Mouse (Mus musculus): ENCODE results near the gene Tns1. TPM values are rescaled to one million over a fixed set of nuclear protein-coding genes. Genes with fewer than 3 reads are reported as not detected.
A peak's percentile ranks its signal among the peaks of the same experiment; 100 is the strongest.

Tns1 gene
- polyA plus RNA-seq, 1 experiment from 2014 or later, result 9.3 TPM

DNA sequence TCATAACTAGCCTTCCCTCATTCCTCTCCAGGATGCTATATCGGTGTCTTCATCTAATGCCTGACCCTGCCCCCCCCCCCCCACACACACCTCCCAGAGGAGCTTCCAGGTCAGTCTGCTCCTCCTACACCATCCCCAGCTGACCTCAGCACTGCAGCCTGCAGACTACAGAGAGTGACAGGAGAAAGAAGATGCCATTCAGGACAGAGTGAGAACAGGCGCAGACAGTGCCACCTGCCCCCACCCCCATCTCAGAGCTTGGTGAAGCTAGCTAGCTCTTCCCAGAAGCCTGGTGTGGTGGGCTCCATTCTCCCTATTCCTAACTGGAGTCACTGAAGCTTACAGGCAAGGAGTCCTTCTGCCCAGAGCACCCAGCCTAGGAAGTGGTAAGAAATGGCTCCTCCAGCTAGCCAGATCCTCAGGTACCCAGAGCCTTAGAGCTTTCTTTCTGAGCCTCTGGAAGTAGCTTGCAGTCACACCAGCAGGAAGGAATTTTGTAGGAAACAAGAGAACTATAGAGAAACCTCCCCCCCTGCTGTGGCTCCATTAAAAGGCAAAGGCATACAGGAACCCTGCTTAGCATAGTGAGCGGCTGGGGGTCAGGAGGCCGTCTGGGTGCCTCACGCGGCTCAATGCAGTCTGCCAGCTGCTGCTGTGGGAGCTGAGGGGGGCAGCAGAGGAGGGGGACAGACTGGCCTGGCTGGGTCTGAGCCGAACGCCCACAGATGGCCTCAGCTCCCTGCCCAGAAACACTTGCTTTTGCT is 13.1 kb downstream of the Tns1 start:
- Histone ChIP-seq H3K9ac (ENCODE audit: low read length) (peak overlapping the region; percentile 33; the same call in 1 of the 2 replicates), H3K27me3 (ENCODE audit: control insufficient read depth, insufficient read depth, low read length) (no peaks in the 10 kb centered on the region), H3K9me3 (ENCODE audit: control insufficient read depth, low read length) (no peaks in the 10 kb centered on the region), H3K4me3 (ENCODE audit: low read depth, low read length) (no peak overlapping the region), H3K4me2 (peak overlapping the region; percentile 25), H3K27ac (ENCODE audit: low read depth, low read length) (peak overlapping the region; percentile 86), H3K4me1 (ENCODE audit: control insufficient read depth, insufficient read depth, low read length) (peaks cover 31% of the 10 kb centered on the region), H3K36me3 (ENCODE audit: control insufficient read depth, insufficient read depth, low read length) (no peaks in the 10 kb centered on the region)
- DNase-seq (ENCODE audit: low spot score, missing footprints), result peak; percentile 96
- WGBS, result 3% methylated on average over 8 of the region's 8 CpGs
- peak; percentile 94 for ATAC-seq (ENCODE audit: low FRiP score)

- H3K27me3 ChIP-seq (ENCODE audit: control insufficient read depth, insufficient read depth, low read length), result no peaks in the 10 kb centered on the region
- H3K4me3 ChIP-seq (ENCODE audit: low read depth, low read length), result no peak overlapping the region
- peaks cover 33% of the 10 kb centered on the region for H3K4me1 ChIP-seq (ENCODE audit: control insufficient read depth, insufficient read depth, low read length)
- no peak for ATAC-seq (ENCODE audit: low FRiP score)
- DNase-seq (ENCODE audit: low spot score, missing footprints), result no peak
- no peaks in the 10 kb centered on the region for H3K36me3 ChIP-seq (ENCODE audit: control insufficient read depth, insufficient read depth, low read length)
- no peak overlapping the region for H3K9ac ChIP-seq (ENCODE audit: low read length)
- WGBS, result 54% methylated on average over 2 of the region's 2 CpGs
- H3K4me2 ChIP-seq, result no peak overlapping the region
- H3K27ac ChIP-seq (ENCODE audit: low read depth, low read length), result 0 out of 2 replicates have a peak overlapping the region, but pooled peaks have one; percentile 12
- H3K9me3 ChIP-seq (ENCODE audit: control insufficient read depth, low read length), result no peaks in the 10 kb centered on the region
Observed at GRCm38 (mm10) chr1:74109670-74110069, 14.6 kb downstream of the Tns1 start.

GRCm38 (mm10) chr1:74107931-74108618 is 16.2 kb downstream of the Tns1 start:
- no peak for ATAC-seq (ENCODE audit: low FRiP score)
- peaks cover 49% of the 10 kb centered on the region for H3K4me1 ChIP-seq (ENCODE audit: control insufficient read depth, insufficient read depth, low read length)

GRCm38 (mm10) chr1:74106214-74106613 is 18.0 kb downstream of the Tns1 start:
- Histone ChIP-seq H3K9ac (ENCODE audit: low read length) (no peak overlapping the region), H3K9me3 (ENCODE audit: control insufficient read depth, low read length) (no peaks in the 10 kb centered on the region), H3K36me3 (ENCODE audit: control insufficient read depth, insufficient read depth, low read length) (no peaks in the 10 kb centered on the region), H3K27me3 (ENCODE audit: control insufficient read depth, insufficient read depth, low read length) (no peaks in the 10 kb centered on the region), H3K4me1 (ENCODE audit: control insufficient read depth, insufficient read depth, low read length) (peaks cover 39% of the 10 kb centered on the region), H3K4me2 (no peak overlapping the region), H3K27ac (ENCODE audit: low read depth, low read length) (no peak overlapping the region), H3K4me3 (ENCODE audit: low read depth, low read length) (no peak overlapping the region)
- WGBS, result 66% methylated on average over 6 of the region's 6 CpGs
- DNase-seq (ENCODE audit: low spot score, missing footprints) (no peak), ATAC-seq (ENCODE audit: low FRiP score) (no peak)

More at GRCm38 (mm10) chr1:74107931-74108618, 16.2 kb downstream of the Tns1 start:
- Histone ChIP-seq H3K36me3 (ENCODE audit: control insufficient read depth, insufficient read depth, low read length) (no peaks in the 10 kb centered on the region), H3K4me2 (no peak overlapping the region), H3K27me3 (ENCODE audit: control insufficient read depth, insufficient read depth, low read length) (no peaks in the 10 kb centered on the region), H3K4me3 (ENCODE audit: low read depth, low read length) (no peak overlapping the region), H3K9ac (ENCODE audit: low read length) (no peak overlapping the region), H3K9me3 (ENCODE audit: control insufficient read depth, low read length) (no peaks in the 10 kb centered on the region), H3K27ac (ENCODE audit: low read depth, low read length) (no peak overlapping the region)
- no peak for DNase-seq (ENCODE audit: low spot score, missing footprints)
- WGBS, result 66% methylated on average over 4 of the region's 5 CpGs

- ATAC-seq (ENCODE audit: low FRiP score), result no peak
- 90% methylated on average over 4 of the region's 4 CpGs for WGBS
Observed at GRCm38 (mm10) chr1:74105660-74106059, 18.6 kb downstream of the Tns1 start.

GRCm38 (mm10) chr1:74103654-74104353 is 20.4 kb downstream of the Tns1 start:
- no peaks in the 10 kb centered on the region for H3K36me3 ChIP-seq (ENCODE audit: control insufficient read depth, insufficient read depth, low read length)
- ATAC-seq (ENCODE audit: low FRiP score) (peak; percentile 80), DNase-seq (ENCODE audit: low spot score, missing footprints) (no peak)
- peaks cover 34% of the 10 kb centered on the region for H3K4me1 ChIP-seq (ENCODE audit: control insufficient read depth, insufficient read depth, low read length)
- peaks cover 17% of the 10 kb centered on the region for H3K27me3 ChIP-seq (ENCODE audit: control insufficient read depth, insufficient read depth, low read length)
- peak overlapping the region; percentile 17; the same call in 1 of the 2 replicates for H3K4me2 ChIP-seq
- peak overlapping the region; percentile 73 for H3K27ac ChIP-seq (ENCODE audit: low read depth, low read length)
- no peak overlapping the region for H3K4me3 ChIP-seq (ENCODE audit: low read depth, low read length)
- no peaks in the 10 kb centered on the region for H3K9me3 ChIP-seq (ENCODE audit: control insufficient read depth, low read length)
- H3K9ac ChIP-seq (ENCODE audit: low read length), result peak overlapping the region; percentile 44
- WGBS, result 11% methylated on average over 6 of the region's 6 CpGs

More at GRCm38 (mm10) chr1:74105660-74106059, 18.6 kb downstream of the Tns1 start:
- Histone ChIP-seq H3K27me3 (ENCODE audit: control insufficient read depth, insufficient read depth, low read length) (peaks cover 2% of the 10 kb centered on the region; the same call in 1 of the 2 replicates), H3K9me3 (ENCODE audit: control insufficient read depth, low read length) (no peaks in the 10 kb centered on the region), H3K9ac (ENCODE audit: low read length) (no peak overlapping the region), H3K4me3 (ENCODE audit: low read depth, low read length) (no peak overlapping the region), H3K27ac (ENCODE audit: low read depth, low read length) (no peak overlapping the region), H3K36me3 (ENCODE audit: control insufficient read depth, insufficient read depth, low read length) (no peaks in the 10 kb centered on the region), H3K4me2 (no peak overlapping the region), H3K4me1 (ENCODE audit: control insufficient read depth, insufficient read depth, low read length) (peaks cover 34% of the 10 kb centered on the region)
- no peak for DNase-seq (ENCODE audit: low spot score, missing footprints)

- under 1% methylated on average over 13 of the region's 14 CpGs for WGBS
- no peaks in the 10 kb centered on the region for H3K9me3 ChIP-seq (ENCODE audit: control insufficient read depth, low read length)
- no peak for DNase-seq (ENCODE audit: low spot score, missing footprints)
- H3K27me3 ChIP-seq (ENCODE audit: control insufficient read depth, insufficient read depth, low read length), result peaks cover 30% of the 10 kb centered on the region
- H3K4me2 ChIP-seq, result peak overlapping the region; percentile 95
- peaks cover 27% of the 10 kb centered on the region for H3K4me1 ChIP-seq (ENCODE audit: control insufficient read depth, insufficient read depth, low read length)
- peak overlapping the region; percentile 54 for H3K4me3 ChIP-seq (ENCODE audit: low read depth, low read length)
- peak; percentile 24; the same call in 1 of the 2 replicates for ATAC-seq (ENCODE audit: low FRiP score)
- peak overlapping the region; percentile 79 for H3K9ac ChIP-seq (ENCODE audit: low read length)
- H3K36me3 ChIP-seq (ENCODE audit: control insufficient read depth, insufficient read depth, low read length), result no peaks in the 10 kb centered on the region
- no peak overlapping the region; the same call in 1 of the 2 replicates for H3K27ac ChIP-seq (ENCODE audit: low read depth, low read length)
Observed at GRCm38 (mm10) chr1:74099001-74099435, 25.2 kb downstream of the Tns1 start.

DNA sequence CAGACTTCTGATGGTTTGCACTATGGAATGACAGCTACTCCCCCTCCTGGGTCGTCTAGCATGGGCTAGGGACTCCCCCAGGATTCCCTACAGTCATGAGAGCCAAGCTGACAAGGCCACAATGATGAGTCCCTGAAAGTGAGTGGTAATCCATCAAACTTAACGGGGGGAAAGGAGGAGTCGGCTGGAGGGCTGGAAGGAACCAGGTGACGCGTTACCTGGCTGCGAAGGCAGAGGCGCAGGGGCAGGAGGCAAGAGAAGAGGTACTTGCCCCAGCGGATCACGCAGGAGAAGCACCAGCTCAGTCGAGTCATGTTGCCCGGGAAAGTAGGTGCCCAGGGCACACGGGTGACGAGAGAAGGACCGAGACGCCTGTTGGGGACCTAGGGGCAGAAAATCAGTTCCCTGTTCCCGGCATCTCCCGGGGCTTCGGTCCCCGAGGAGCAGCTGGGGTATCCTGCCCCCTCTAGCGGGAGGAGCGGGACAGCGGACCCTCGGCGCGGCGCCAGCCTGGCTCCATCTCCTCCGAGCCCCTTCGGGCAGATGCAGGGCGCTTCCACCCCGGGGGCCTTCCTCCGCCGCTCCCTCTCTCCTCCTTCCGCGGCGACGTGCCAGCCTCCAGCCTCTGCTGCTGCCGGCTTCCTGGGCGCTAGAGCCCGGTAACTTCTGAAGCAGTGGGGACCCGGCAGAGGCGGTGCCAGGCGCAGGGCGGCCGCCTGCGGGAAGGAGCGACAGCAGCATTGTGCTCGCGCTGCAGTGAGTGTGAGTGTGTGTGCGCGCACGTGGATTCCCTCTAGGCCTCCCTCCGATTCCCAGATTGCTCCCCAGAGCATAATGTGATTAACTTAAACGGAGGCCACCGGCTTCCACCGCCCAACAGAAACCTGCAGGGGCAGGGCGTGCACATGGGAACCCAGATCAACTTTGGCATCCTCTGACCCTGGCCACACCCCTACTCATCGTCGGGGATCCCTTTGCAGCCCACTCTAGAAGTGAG is 25.9 kb downstream of the Tns1 start:
- DNase-seq (ENCODE audit: low spot score, missing footprints) (peak; percentile 96), ATAC-seq (ENCODE audit: low FRiP score) (peak; percentile 71)
- peaks cover 20% of the 10 kb centered on the region for H3K4me1 ChIP-seq (ENCODE audit: control insufficient read depth, insufficient read depth, low read length)
- under 1% methylated on average over 55 of the region's 58 CpGs for WGBS
- H3K4me2 ChIP-seq, result peak overlapping the region; percentile 95
- H3K27me3 ChIP-seq (ENCODE audit: control insufficient read depth, insufficient read depth, low read length), result peaks cover 30% of the 10 kb centered on the region
- no peaks in the 10 kb centered on the region for H3K36me3 ChIP-seq (ENCODE audit: control insufficient read depth, insufficient read depth, low read length)
- no peaks in the 10 kb centered on the region for H3K9me3 ChIP-seq (ENCODE audit: control insufficient read depth, low read length)
- H3K9ac ChIP-seq (ENCODE audit: low read length), result peak overlapping the region; percentile 79
- peak overlapping the region; percentile 37; the same call in 1 of the 2 replicates for H3K27ac ChIP-seq (ENCODE audit: low read depth, low read length)
- peak overlapping the region; percentile 54 for H3K4me3 ChIP-seq (ENCODE audit: low read depth, low read length)

Data from midbrain, embryonic 11.5 days (tissue).